In the genomic region with DNA sequence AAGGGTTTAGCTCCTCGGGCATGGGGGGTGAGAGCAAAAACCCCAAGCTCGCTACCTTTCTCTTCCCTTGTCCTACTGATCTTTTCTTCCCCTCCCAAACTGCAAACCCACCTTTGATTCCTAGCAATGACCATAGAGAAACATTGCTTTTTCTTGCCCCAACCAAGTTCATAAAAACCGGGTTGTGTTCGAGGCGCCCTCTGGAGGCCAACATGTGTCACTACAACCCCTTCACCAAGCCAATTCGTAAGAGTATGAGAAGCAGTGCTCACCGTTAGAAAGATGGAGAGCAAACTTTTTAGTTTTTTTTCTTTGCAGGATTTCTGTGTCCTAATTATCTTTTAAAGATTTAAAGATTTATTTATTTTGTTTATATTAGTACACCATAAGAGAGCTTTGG, we compare ENCODE assay signal across 8 mouse cellular contexts. TPM values are rescaled to one million over a fixed set of nuclear protein-coding genes. Genes with fewer than 3 reads are reported as not detected.
DNase-seq lines count a peak whose midpoint lies in the region; ATAC-seq and TF ChIP-seq lines count a peak whose summit lies in the region.

No protein-coding gene starts in this region.

- no peak overlapping the region for H3K4me3 ChIP-seq in kidney, embryonic 16.5 days (ENCODE audit: low read length)
- H3K4me3 ChIP-seq in ES-E14 (ENCODE audit: insufficient read depth in 1 of 2, low read depth in 1 of 2, low read length in 2 of 2, poor library complexity in 1 of 2, severe bottlenecking in 1 of 2): no peak overlapping the region

- intact Hi-C loops in left cerebral cortex, postnatal 36 days (cut with DNase I): loop anchor here (1.0 to 5.0 kb wide), 4 partner anchors 50 to 340 kb away; no protein-coding TSS in a partner anchor

- no peak overlapping the region for H3K9ac ChIP-seq in kidney, embryonic 16.5 days (replicated peaks; ENCODE audit: low read length)
- no peak overlapping the region for H3K9ac ChIP-seq in ES-E14 (ENCODE audit: insufficient read depth, low read depth, low read length, poor library complexity, severe bottlenecking)

- no peaks in the 10 kb centered on the region for H3K27me3 ChIP-seq in kidney, embryonic 16.5 days (ENCODE audit: insufficient read depth, low read length)

- no peaks in the 10 kb centered on the region for H3K9me3 ChIP-seq in kidney, embryonic 16.5 days (ENCODE audit: low read length)
- no peaks in the 10 kb centered on the region for H3K9me3 ChIP-seq in ES-E14 (ENCODE audit: control insufficient read depth, insufficient read depth, low read depth, low read length)

- no peaks in the 10 kb centered on the region for H3K36me3 ChIP-seq in kidney, embryonic 16.5 days (ENCODE audit: insufficient read depth, low read length)
- no peaks in the 10 kb centered on the region for H3K36me3 ChIP-seq in ES-E14 (ENCODE audit: control insufficient read depth, insufficient read depth, low read length, poor library complexity, severe bottlenecking)

- no peak overlapping the region for H3K4me2 ChIP-seq in kidney, embryonic 16.5 days (replicated peaks; ENCODE audit: low read depth, low read length)

- H3K4me1 ChIP-seq in kidney, embryonic 16.5 days (ENCODE audit: insufficient read depth, low read length): no peaks in the 10 kb centered on the region
- peaks cover 5% of the 10 kb centered on the region in 2 experiments; a peak in 1 of 4 replicates for H3K4me1 ChIP-seq in ES-E14 (ENCODE audit: control insufficient read depth in 2 of 2, insufficient read depth in 2 of 2, low read length in 2 of 2, poor library complexity in 1 of 2)

- no peak overlapping the region for H3K27ac ChIP-seq in kidney, embryonic 16.5 days (ENCODE audit: low read length)
- no peak overlapping the region for H3K27ac ChIP-seq in ES-E14 (ENCODE audit: insufficient read depth, low read depth, low read length, poor library complexity, severe bottlenecking)

- no peak for ATAC-seq in kidney, embryonic 16.5 days (ENCODE audit: low FRiP score, low TSS enrichment)

- 38% methylated on average over 7 of the region's 7 CpGs for WGBS in kidney, embryonic 16.5 days

- DNase-seq in kidney, adult 11 months: peak; percentile 10
- DNase-seq in ES-E14 (ENCODE audit: low read depth, low spot score): peak; percentile 54
- peak; percentile 73 for DNase-seq in brain, adult 2 months (ENCODE audit: low read depth, low spot score)
- peak; percentile 48 for DNase-seq in forelimb bud, embryonic 11.5 days (ENCODE audit: low read depth, low spot score)
- DNase-seq in left cerebral cortex, postnatal 36 days (ENCODE audit: low spot score in 2 of 2): peak; percentile 25 to 32
- DNase-seq in retina, adult 2 months (ENCODE audit: low read depth, low spot score): peak; percentile 22
- DNase-seq in urinary bladder, postnatal 36 days (ENCODE audit: low spot score in 2 of 2): peak; percentile 32 to 52

- in situ Hi-C loops in ES-E14 (cut with MboI; ENCODE audit: low sequenced_read_pairs in 2 of 2, unreplicated experiment in 2 of 2): loop anchor here in 1 of 2 experiments (5.0 kb wide), 1 partner anchor 125 kb away; no protein-coding TSS in a partner anchor

TF ChIP-seq in ES-E14, 5 proteins besides CTCF, POLR2A, EP300 and RAD21:
- TF ChIP-seq ZNF384 (IDR thresholded peaks at IDR 0.05; ENCODE audit: low read depth, low read length) (no peak), HCFC1 (IDR thresholded peaks at IDR 0.05; ENCODE audit: borderline replicate concordance, insufficient read depth, low read length) (no peak), CHD2 (IDR thresholded peaks at IDR 0.05; ENCODE audit: low read depth, low read length) (no peak), ZC3H11A (IDR thresholded peaks at IDR 0.05; ENCODE audit: borderline replicate concordance, low read depth, low read length) (no peak), MAFK (IDR thresholded peaks at IDR 0.05; ENCODE audit: insufficient read depth, low read depth, low read length) (no peak)

RNA-seq across cellular contexts. Expression of a gene that starts 52.1 kb away (rescaled TPM):
- 16.7 and 19.0 TPM in 2 replicates for polyA plus RNA-seq in kidney, embryonic 16.5 days (2015; fragmentation: Nextera tagmentation; extraction: Ambion mirVana)
- total RNA-seq in ES-E14 (2012; rRNA removed): 104 and 151 TPM in 2 replicates
- total RNA-seq in left cerebral cortex, postnatal 36 days (2021): 10 to 100 TPM; 28.1 to 28.5 TPM

Comparison
In these comparisons a context has a peak if more than half of its experiments do, and no peak if none do; other contexts are left out.
1. DNase-seq: peak in every context shown above with its lines; median percentile 73 in brain, adult 2 months; 54 in ES-E14; 48 in forelimb bud, embryonic 11.5 days; 42 in urinary bladder, postnatal 36 days; 28 in left cerebral cortex, postnatal 36 days; 22 in retina, adult 2 months; 10 in kidney, adult 11 months.